Mouse (Mus musculus) C2C12 (cell line): ENCODE data around the gene Dhx32. TPM values are rescaled to one million over a fixed set of nuclear protein-coding genes. Genes with fewer than 3 reads are reported as not detected.

Source experiments
- H3K27me3 ChIP-seq: one replicate; pipeline ENCODE4 v1.6.1; 2011; ENCODE audit not compliant: control insufficient read depth, insufficient read depth, insufficient read length
- H3K36me3 ChIP-seq: one replicate; pipeline ENCODE4 v1.6.1; 2011; ENCODE audit not compliant: control insufficient read depth, insufficient read depth
- H3K4me3 ChIP-seq: one replicate; pipeline ENCODE4 v1.5.1; 2011; ENCODE audit warnings: mild to moderate bottlenecking, control low read depth; ENCODE audit not compliant: poor library complexity, insufficient read depth, severe bottlenecking
- H3K79me2 ChIP-seq: one replicate; pipeline ENCODE4 v1.6.1; 2011; ENCODE audit not compliant: control insufficient read depth, insufficient read depth
- H3K79me3 ChIP-seq: one replicate; pipeline ENCODE4 v1.6.1; 2011; ENCODE audit warnings: low read depth, control low read depth
- H3ac ChIP-seq: one replicate; pipeline ENCODE3; 2011; ENCODE audit warnings: low read depth; ENCODE audit not compliant: control insufficient read depth, insufficient read length
- CEBPB ChIP-seq: IDR thresholded peaks from one replicate; pipeline ENCODE4 v1.6.1; 2011; ENCODE audit warnings: low read depth, mild to moderate bottlenecking, control low read depth, moderate library complexity
- CTCF ChIP-seq: IDR thresholded peaks from one replicate; pipeline ENCODE4 v1.5.1; 2011; ENCODE audit not compliant: control insufficient read depth, insufficient read depth, insufficient read length
- FOSL1 ChIP-seq: IDR thresholded peaks from one replicate; pipeline ENCODE4 v1.8.0; 2011; ENCODE audit warnings: mild to moderate bottlenecking, low read length; ENCODE audit not compliant: poor library complexity, insufficient read depth, severe bottlenecking
- MAX ChIP-seq: IDR thresholded peaks from one replicate; pipeline ENCODE4 v1.6.1; 2011; ENCODE audit warnings: mild to moderate bottlenecking, control low read depth
- MYOD1 ChIP-seq: IDR thresholded peaks from one replicate; pipeline ENCODE4 v1.6.1; 2011; ENCODE audit warnings: low read depth; ENCODE audit not compliant: control insufficient read depth, insufficient read length
- MYOG ChIP-seq: IDR thresholded peaks from one replicate; pipeline ENCODE4 v1.6.1; 2011; ENCODE audit not compliant: control insufficient read depth, insufficient read length; ENCODE audit errors: extremely low read depth
- USF1 ChIP-seq: IDR thresholded peaks from one replicate; pipeline ENCODE4 v1.6.1; 2011; ENCODE audit warnings: low read depth, mild to moderate bottlenecking, control low read depth, moderate library complexity
- polyA plus RNA-seq: library from polyadenylated mRNA; unstranded; fragments of >200 nt; fragmentation: generic; extraction: Trizol; gene quantifications from one replicate; pipeline ENCODE4 v1.2.1, GENCODE M21; 2012; ENCODE audit warnings: missing spikeins

The Dhx32 gene
- polyA plus RNA-seq, 1 experiment, result 27.0 TPM

GRCm38 (mm10) chr7:133678716-133679115 is 103.8 kb downstream of the Dhx32 start:
- TF ChIP-seq FOSL1 (no peak), MAX (no peak), CEBPB (no peak), MYOG (no peak), CTCF (no peak), MYOD1 (no peak), USF1 (no peak)

GRCm38 (mm10) chr7:133676002-133676401 is 106.5 kb downstream of the Dhx32 start:
- Histone ChIP-seq H3K79me2 (no peaks in the 10 kb centered on the region), H3K27me3 (no peaks in the 10 kb centered on the region), H3K36me3 (peaks cover 13% of the 10 kb centered on the region), H3K79me3 (no peaks in the 10 kb centered on the region), H3K4me3 (no peak overlapping the region), H3ac (no peak overlapping the region)
- TF ChIP-seq CEBPB (no peak), USF1 (peak; percentile 54)

More at GRCm38 (mm10) chr7:133678716-133679115, 103.8 kb downstream of the Dhx32 start:
- Histone ChIP-seq H3K79me2 (no peaks in the 10 kb centered on the region), H3ac (no peak overlapping the region), H3K4me3 (no peak overlapping the region), H3K36me3 (no peaks in the 10 kb centered on the region), H3K79me3 (no peaks in the 10 kb centered on the region), H3K27me3 (no peaks in the 10 kb centered on the region)

Other genes with a start within 250 kb of the Dhx32 start
- not detected for gene Tex36, start 180.6 kb downstream of the Dhx32 start, polyA plus RNA-seq
- 4.9 TPM for gene Edrf1, start 145.2 kb downstream of the Dhx32 start, polyA plus RNA-seq
- not detected for gene Mmp21, start 102.7 kb downstream of the Dhx32 start, polyA plus RNA-seq
- gene Bccip, start 73.4 kb downstream of the Dhx32 start, polyA plus RNA-seq, result 64.6 TPM
- gene Uros, start 72.7 kb downstream of the Dhx32 start, polyA plus RNA-seq, result 12.9 TPM
- 0.47 TPM for gene Fank1, start 5.9 kb downstream of the Dhx32 start, polyA plus RNA-seq